Mouse (Mus musculus) erythroblast, embryonic 14.5 days (primary cell): ENCODE results near the gene Bcl10. TPM values are rescaled to one million over a fixed set of nuclear protein-coding genes. Genes with fewer than 3 reads are reported as not detected.

Experiments used
- H3K27me3 ChIP-seq: 2 replicates; pipeline ENCODE4 v1.6.1; 2012; ENCODE audit warnings: inconsistent platforms; ENCODE audit not compliant: control insufficient read depth
- H3K36me3 ChIP-seq: 2 replicates; pipeline ENCODE4 v1.6.1; 2012; ENCODE audit warnings: mild to moderate bottlenecking, inconsistent platforms; ENCODE audit not compliant: control insufficient read depth
- H3K4me1 ChIP-seq: 2 replicates; pipeline ENCODE4 v1.6.1; 2012; ENCODE audit warnings: inconsistent platforms; ENCODE audit not compliant: control insufficient read depth
- H3K4me3 ChIP-seq: replicated peaks from 2 replicates; pipeline ENCODE3; 2012; ENCODE audit warnings: moderate library complexity, mild to moderate bottlenecking, inconsistent platforms
- H3K9me3 ChIP-seq: 2 replicates; pipeline ENCODE4 v1.6.1; 2012; ENCODE audit warnings: low read length, inconsistent platforms, mixed read lengths; ENCODE audit not compliant: control insufficient read depth
- GATA1 ChIP-seq: IDR thresholded peaks from 2 replicates; pipeline ENCODE4 v1.6.1; 2012; ENCODE audit warnings: low read length, inconsistent platforms, mixed read lengths
- TAL1 ChIP-seq: IDR thresholded peaks from 3 replicates; pipeline ENCODE4 v1.6.1; 2012; ENCODE audit warnings: low read length, inconsistent platforms, mixed read lengths
- polyA plus RNA-seq: library from polyadenylated mRNA; stranded (reverse); fragments of >175 nt; gene quantifications from 2 replicates; pipeline ENCODE4 v1.2.3, GENCODE M21; 2012

Bcl10 gene
- polyA plus RNA-seq, 1 experiment = 1.2 TPM

DNA sequence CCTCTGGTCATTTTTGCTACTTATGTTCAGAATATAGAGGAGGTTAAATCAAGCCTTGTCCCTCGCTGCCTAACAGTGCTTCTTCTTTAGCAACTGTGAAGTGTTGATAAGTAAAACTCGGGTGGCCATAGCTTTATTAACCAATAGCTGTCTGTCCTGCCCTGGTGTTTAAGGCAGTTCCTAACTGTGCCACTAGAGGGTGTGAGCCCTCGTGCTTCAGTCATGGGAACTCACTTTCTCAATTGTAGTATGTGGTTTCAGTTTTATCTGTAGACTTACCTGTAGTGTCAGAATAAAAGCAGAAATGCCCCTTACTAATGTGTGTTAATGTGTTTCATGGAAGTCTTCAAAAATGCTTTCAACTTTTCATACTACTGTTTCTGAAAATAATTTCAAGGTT is 19.4 kb downstream of the Bcl10 start:
- Histone ChIP-seq H3K4me3 (no peak overlapping the region), H3K4me1 (peaks cover 53% of the 10 kb centered on the region), H3K27me3 (no peaks in the 10 kb centered on the region), H3K36me3 (peaks cover 42% of the 10 kb centered on the region), H3K9me3 (no peaks in the 10 kb centered on the region)
- TF ChIP-seq GATA1 = no peak
- TF ChIP-seq TAL1 = no peak

DNA sequence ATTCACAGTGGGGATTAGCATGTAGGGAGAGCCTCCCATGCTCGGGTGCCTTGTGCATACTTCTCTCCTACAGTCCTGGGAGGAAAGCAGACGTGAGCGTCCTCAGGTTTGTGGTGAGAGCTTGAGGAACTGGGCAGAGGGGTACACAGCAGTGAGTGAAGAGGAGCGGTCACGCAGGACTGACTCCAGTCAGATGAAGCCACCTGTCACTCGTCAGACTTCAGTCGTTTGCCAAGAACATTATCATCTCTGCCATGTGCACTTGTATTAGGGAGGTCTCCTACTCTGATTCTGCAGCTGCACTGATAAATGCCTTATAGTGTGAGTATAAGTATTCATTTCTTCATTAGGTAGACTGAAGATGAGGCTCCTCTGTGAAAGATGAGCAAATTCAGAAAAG is 21.7 kb downstream of the Bcl10 start:
- H3K27me3 ChIP-seq = no peaks in the 10 kb centered on the region
- peaks cover 42% of the 10 kb centered on the region for H3K36me3 ChIP-seq
- no peak overlapping the region for H3K4me3 ChIP-seq
- peaks cover 39% of the 10 kb centered on the region for H3K4me1 ChIP-seq
- no peak for TF ChIP-seq TAL1
- H3K9me3 ChIP-seq = no peaks in the 10 kb centered on the region

DNA sequence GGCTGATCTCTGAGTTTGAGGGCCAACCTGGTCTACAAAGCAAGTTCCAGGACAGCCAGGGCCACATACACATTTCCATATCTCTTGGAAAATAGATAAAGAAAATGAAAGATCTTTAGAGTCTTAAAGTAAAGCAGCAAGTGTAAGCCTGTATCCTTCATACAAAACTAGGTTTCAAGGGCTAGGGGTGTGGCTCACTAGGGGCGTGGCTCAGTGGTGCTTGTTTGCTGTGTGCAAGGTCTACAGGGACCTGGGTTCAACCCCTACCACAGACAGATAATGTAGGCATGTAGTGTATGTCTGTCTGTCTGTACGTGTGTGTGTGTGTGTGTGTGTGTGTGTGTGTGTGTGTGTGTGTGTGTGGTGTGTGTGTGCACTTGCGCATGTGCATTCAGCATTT is 23.3 kb downstream of the Bcl10 start:
- Histone ChIP-seq H3K36me3 (peaks cover 31% of the 10 kb centered on the region), H3K4me1 (peaks cover 39% of the 10 kb centered on the region), H3K9me3 (no peaks in the 10 kb centered on the region), H3K27me3 (no peaks in the 10 kb centered on the region), H3K4me3 (no peak overlapping the region)
- TF ChIP-seq TAL1 (no peak), GATA1 (no peak)

DNA sequence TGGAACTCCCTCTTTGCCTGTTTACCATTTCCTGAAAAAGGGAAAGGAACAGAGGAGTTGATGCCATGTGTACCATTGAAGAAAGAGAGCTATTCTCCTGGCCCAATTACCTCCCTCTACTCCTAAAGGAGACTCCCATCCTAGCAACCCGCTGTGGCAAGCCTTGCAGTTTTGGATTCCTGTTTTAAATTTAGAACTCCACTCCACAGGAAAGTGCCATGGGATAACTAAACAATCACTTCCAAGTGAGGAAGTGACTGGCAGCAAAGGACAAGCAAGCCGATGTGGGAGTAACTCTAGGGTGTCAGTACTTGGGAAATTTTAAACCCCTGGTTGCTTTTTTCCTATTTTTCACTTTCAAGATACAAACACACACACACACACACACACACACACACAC is 24.1 kb downstream of the Bcl10 start:
- Histone ChIP-seq H3K4me1 (peaks cover 41% of the 10 kb centered on the region), H3K36me3 (peaks cover 24% of the 10 kb centered on the region), H3K27me3 (no peaks in the 10 kb centered on the region), H3K9me3 (no peaks in the 10 kb centered on the region), H3K4me3 (no peak overlapping the region)
- no peak for TF ChIP-seq GATA1
- TF ChIP-seq TAL1 = no peak

DNA sequence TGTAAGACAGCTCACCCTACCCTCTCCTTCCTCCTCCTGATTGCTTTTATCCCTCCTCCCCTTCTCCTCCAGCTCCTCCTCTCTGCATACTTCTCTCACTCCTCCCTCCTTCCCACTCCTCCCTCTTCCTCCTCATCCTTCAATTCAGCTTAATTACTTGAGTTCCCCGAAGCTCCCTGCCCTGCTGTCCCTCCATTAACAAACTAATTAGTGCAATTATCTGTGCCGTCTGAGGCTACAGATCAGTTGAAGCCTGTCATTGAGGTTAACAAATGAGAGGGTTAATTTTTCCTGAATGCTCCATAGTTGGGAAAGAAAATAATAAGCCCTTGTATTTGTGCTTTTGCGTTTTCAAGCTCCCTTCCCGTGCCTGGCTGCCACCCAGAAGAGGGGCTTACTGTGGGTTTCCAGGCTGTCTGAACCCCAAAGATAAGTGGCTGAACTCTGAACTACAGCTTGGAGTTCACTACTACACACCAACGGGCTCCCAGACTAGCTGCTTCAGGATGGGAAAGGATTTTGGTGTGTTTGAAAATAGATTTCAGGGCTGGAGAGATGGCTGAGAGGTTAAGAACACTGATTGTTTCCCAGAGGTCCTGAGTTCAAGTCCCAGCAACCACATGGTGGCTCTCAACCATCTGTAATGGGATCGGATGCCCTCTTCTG is 25.1 kb downstream of the Bcl10 start:
- Histone ChIP-seq H3K9me3 (no peaks in the 10 kb centered on the region), H3K4me3 (no peak overlapping the region), H3K36me3 (peaks cover 21% of the 10 kb centered on the region), H3K27me3 (no peaks in the 10 kb centered on the region), H3K4me1 (peaks cover 36% of the 10 kb centered on the region)
- TF ChIP-seq GATA1 (no peak), TAL1 (no peak)

DNA sequence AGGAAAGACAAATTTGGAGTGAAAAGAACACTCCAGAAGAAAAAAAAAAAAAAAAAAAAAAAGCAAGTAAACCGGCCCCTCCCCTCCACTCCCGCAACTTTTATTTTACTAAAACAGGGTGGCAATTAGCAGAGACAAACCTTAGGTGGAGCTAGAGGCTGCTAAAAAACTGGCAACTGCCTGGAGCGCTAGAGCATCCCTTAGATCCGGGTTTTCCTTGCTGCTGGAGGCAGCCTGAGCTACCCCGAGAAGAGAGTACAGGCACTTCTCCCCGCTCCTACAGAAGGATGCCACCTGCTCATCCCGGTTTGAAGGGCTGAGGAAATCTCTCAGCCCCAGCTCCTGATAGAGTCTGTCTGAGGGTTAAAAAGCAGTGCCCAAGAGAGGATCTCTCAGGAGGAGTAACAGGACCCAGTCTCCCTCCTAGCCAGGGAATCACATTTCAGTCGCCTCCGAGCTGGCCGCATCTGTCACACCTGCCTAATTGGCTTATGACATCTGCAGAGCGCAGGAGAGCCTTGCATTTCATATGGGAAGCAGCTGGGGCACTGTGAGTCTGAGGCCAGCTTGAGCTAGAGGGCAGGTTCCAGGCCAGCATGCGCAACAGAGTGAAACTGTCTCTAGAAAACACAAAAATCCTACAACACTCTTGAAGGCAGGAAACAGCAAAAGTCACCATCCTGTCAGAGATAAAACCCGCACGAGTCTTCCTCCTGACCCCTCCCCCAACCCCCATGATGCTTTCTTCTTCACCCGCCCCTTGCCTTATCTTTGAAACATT is 27.6 kb downstream of the Bcl10 start:
- Histone ChIP-seq H3K9me3 (no peaks in the 10 kb centered on the region), H3K4me1 (peaks cover 29% of the 10 kb centered on the region), H3K36me3 (no peaks in the 10 kb centered on the region; the same call in 1 of the 2 replicates), H3K4me3 (peak overlapping the region; percentile 47), H3K27me3 (no peaks in the 10 kb centered on the region)
- TF ChIP-seq GATA1 (no peak), TAL1 (no peak)

DNA sequence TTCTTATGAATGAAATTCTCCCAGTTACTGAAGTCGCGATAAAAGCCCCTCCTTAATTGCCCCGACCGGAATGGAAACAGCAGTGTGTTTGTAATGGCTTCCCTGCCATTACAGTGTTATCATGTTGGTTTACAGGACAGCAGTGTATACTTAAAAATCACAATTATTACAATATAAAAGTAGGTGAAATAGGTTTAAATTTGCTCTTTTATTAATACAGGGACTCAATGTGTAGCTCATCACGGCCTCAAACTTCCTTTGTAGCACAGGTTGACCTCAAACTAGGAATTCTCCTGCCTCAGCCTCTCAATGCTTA is 28.2 kb downstream of the Bcl10 start:
- H3K9me3 ChIP-seq = no peaks in the 10 kb centered on the region
- no peaks in the 10 kb centered on the region for H3K27me3 ChIP-seq
- TF ChIP-seq GATA1 (no peak), TAL1 (no peak)
- H3K36me3 ChIP-seq = no peaks in the 10 kb centered on the region
- peaks cover 27% of the 10 kb centered on the region for H3K4me1 ChIP-seq
- peak overlapping the region; percentile 47 for H3K4me3 ChIP-seq

DNA sequence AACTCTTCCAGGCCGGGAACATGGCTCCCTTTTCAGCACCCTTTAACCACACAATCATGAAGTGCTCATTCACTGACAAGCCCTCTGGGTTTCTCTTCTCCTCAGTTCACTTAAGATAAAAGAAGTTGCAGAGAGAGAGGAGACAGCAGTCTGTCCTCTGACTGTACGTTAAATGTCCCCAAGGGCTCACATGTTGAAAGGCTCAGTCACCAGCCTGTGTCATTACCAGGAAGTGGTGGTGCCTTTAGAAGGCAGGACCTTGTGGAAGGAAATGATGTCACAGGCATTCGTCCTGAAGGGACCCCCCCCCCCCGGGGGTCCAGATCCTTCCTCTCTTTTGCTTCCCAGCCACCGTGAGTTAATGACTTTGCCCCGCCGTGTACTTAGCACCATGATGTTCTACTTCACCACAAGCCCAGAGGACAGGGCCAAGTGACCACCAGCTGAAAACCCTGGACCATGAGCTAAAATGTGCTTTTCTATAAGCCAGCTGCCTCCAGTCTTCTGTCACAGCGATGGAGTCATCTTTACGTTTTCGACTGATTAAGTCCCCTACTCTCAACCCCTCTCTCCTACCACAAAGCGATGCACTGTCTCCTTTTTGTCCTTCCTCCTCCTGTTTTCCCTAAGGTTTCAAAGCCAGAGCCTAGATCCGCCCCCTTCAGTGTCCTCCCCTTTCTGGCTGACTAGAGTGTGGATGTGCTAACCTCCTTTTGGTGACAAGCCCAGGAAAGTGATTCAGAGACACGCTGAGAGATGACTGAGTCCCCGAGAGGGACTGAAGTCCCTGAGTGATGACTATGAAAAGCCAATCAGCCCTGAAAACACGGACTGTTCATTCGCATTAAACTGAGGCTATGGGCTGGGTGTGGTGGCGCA is 28.9 kb downstream of the Bcl10 start:
- peaks cover 1% of the 10 kb centered on the region; the same call in 1 of the 2 replicates for H3K9me3 ChIP-seq
- H3K27me3 ChIP-seq = no peaks in the 10 kb centered on the region
- no peaks in the 10 kb centered on the region for H3K36me3 ChIP-seq
- H3K4me1 ChIP-seq = peaks cover 24% of the 10 kb centered on the region
- no peak for TF ChIP-seq TAL1
- no peak for TF ChIP-seq GATA1
- H3K4me3 ChIP-seq = no peak overlapping the region

DNA sequence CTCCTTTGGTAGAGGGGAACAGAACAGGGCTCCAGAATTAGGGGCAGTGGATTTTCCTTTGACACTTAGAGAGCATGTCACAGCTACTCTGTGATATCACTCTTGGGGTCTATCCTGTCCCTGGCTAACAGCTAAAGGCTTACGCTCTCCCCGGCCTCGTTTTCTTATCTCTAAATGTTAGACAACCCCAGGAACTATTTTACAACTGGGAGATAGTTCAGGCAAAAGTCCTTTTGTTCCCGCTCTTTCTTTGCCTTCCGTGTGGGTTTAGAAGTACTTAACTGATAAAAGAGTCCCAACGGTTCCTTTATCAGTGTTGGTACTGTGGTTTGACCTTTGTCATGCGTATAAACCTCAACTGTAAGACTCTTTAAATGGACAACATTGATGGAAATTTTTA is 30.3 kb downstream of the Bcl10 start:
- TF ChIP-seq GATA1 = no peak
- TF ChIP-seq TAL1 = no peak
- Histone ChIP-seq H3K9me3 (peaks cover 4% of the 10 kb centered on the region; the same call in 1 of the 2 replicates), H3K4me1 (peaks cover 24% of the 10 kb centered on the region), H3K27me3 (no peaks in the 10 kb centered on the region), H3K36me3 (no peaks in the 10 kb centered on the region), H3K4me3 (no peak overlapping the region)
